Mouse (Mus musculus): Measurements from ENCODE around the gene Nr4a3. TPM values are rescaled to one million over a fixed set of nuclear protein-coding genes. Genes with fewer than 3 reads are reported as not detected.

Nr4a3 gene
- polyA plus RNA-seq, 1 experiment from 2014 or later = 0.10 TPM

DNA sequence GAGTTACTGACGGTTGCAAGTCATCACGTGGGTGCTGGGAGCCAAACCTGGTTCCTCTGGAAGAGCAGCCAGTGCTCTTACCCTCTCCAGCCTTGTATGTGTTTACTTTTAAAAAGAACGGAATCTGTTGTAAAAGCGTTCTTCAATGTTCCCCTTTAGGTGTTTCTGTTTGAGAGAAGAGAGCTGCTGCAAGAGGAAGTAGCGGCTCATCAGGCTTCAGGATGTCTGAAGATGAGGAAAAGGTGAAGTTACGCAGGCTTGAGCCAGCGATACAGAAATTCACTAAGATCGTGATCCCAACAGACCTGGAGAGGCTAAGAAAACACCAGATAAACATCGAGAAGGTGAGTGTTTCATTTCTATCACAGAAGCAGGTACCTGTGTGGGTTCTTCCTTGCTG lies 86.7 kb downstream of the Nr4a3 start:
- ATAC-seq (ENCODE audit: low FRiP score, low TSS enrichment) = no peak
- H3K9ac ChIP-seq (replicated peaks; ENCODE audit: low read length) = no peak overlapping the region
- no peak overlapping the region for H3K4me2 ChIP-seq (replicated peaks; ENCODE audit: low read depth, low read length)
- no peak overlapping the region for H3K4me3 ChIP-seq (ENCODE audit: low read length)
- H3K27me3 ChIP-seq (ENCODE audit: insufficient read depth, low read length) = no peaks in the 10 kb centered on the region
- WGBS = 93% methylated on average over 9 of the region's 9 CpGs
- H3K27ac ChIP-seq (ENCODE audit: low read length) = no peak overlapping the region
- peaks cover 7% of the 10 kb centered on the region; the same call in 1 of the 2 replicates for H3K36me3 ChIP-seq (ENCODE audit: insufficient read depth, low read length)
- H3K4me1 ChIP-seq (ENCODE audit: insufficient read depth, low read length) = no peaks in the 10 kb centered on the region
- no peaks in the 10 kb centered on the region for H3K9me3 ChIP-seq (ENCODE audit: low read length)

DNA sequence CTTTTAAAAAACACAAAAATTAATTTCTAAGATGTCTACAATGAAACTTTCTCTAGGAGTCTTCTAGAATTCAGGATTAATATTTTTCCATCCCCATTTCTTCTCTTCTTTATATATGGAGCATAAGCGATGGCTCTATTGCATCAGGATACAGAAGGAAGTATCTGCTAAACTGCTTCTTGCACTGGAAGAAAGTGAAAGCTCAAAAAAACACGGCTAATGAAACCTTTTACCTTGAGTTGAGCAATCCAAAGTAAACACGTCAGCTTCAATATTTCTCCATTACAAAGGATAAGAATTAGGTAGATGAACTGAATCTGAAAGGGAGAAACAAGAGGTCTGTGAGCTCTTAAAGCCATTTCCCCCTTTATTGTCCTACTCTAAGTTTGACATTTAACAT lies 87.8 kb downstream of the Nr4a3 start:
- Histone ChIP-seq H3K4me3 (ENCODE audit: low read length) (no peak overlapping the region), H3K27ac (ENCODE audit: low read length) (no peak overlapping the region), H3K36me3 (ENCODE audit: insufficient read depth, low read length) (peaks cover 7% of the 10 kb centered on the region; the same call in 1 of the 2 replicates), H3K4me2 (replicated peaks; ENCODE audit: low read depth, low read length) (no peak overlapping the region), H3K27me3 (ENCODE audit: insufficient read depth, low read length) (no peaks in the 10 kb centered on the region), H3K9me3 (ENCODE audit: low read length) (no peaks in the 10 kb centered on the region), H3K9ac (replicated peaks; ENCODE audit: low read length) (no peak overlapping the region), H3K4me1 (ENCODE audit: insufficient read depth, low read length) (no peaks in the 10 kb centered on the region)
- no peak for ATAC-seq (ENCODE audit: low FRiP score, low TSS enrichment)
- WGBS = 85% methylated on average over 3 of the region's 3 CpGs

Other genes with a start within 250 kb of the Nr4a3 start
- gene Stx17, start 79.8 kb downstream of the Nr4a3 start, polyA plus RNA-seq (2015; fragmentation: Nextera tagmentation; extraction: Ambion mirVana) = 22.3 and 23.6 TPM in 2 replicates
- 103 and 106 TPM in 2 replicates for gene Erp44, start 234.4 kb downstream of the Nr4a3 start, polyA plus RNA-seq (2015; fragmentation: Nextera tagmentation; extraction: Ambion mirVana)
- 10.1 and 13.9 TPM in 2 replicates for gene Invs, start 234.6 kb downstream of the Nr4a3 start, polyA plus RNA-seq (2015; fragmentation: Nextera tagmentation; extraction: Ambion mirVana)

Data from kidney, embryonic 16.5 days (tissue).